Mouse (Mus musculus): ENCODE measurements around the gene Ccr1. TPM values are rescaled to one million over a fixed set of nuclear protein-coding genes. Genes with fewer than 3 reads are reported as not detected.

The Ccr1 gene
- total and polyA plus RNA-seq, 3 experiments = 1.6 to 4.9 (median 1.6) TPM

DNA sequence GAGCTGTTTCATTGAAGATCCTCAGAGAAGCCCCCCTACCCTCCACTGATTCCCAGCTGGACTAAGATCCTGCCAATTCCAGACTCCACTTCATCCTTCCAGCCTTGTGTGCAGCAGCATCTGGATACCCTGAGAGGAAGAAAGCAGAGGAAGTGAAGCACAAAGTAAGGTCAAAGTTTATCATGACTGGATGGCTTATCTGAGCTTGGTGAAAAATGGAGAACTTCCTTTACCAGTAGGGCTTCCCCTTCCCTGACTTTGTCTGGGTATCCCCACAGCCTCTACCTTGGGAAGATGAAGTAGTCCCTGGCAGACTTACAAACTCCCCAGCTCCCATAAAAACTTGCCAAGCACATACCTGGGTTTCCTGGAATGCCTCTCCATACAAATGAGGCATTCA, 27.9 kb downstream of the Ccr1 start:
- Histone ChIP-seq H3K27ac (ENCODE audit: insufficient read depth, low read depth) (peak overlapping the region; percentile 59; the same call in 1 of the 2 replicates), H3K36me3 (replicated peaks in 1 of 2; ENCODE audit: control insufficient read depth in 1 of 2, insufficient read depth in 1 of 2, low read length in 1 of 2) (no peaks in the 10 kb centered on the region), H3K9ac (ENCODE audit: insufficient read depth, low read depth) (no peak overlapping the region), H3K4me2 (ENCODE audit: insufficient read depth, low read depth, poor library complexity, severe bottlenecking) (no peak overlapping the region), H3K4me3 (replicated peaks in 1 of 3; ENCODE audit: low read depth in 2 of 3, low read length in 2 of 3, poor library complexity in 1 of 3) (no peak overlapping the region), H3K27me3 (replicated peaks) (no peaks in the 10 kb centered on the region), H3K9me3 (replicated peaks; ENCODE audit: low read length) (no peaks in the 10 kb centered on the region), H3K4me1 (ENCODE audit: control insufficient read depth in 1 of 2, insufficient read depth in 2 of 2) (peaks cover 28 to 64% of the 10 kb centered on the region in 2 experiments), H3K79me2 (replicated peaks; ENCODE audit: control insufficient read depth, extremely low read depth, insufficient read depth, poor library complexity, severe bottlenecking) (no peaks in the 10 kb centered on the region)
- TF ChIP-seq TCF12 (IDR thresholded peaks at IDR 0.05; ENCODE audit: low read depth, low read length) (no peak), ZC3H11A (IDR thresholded peaks at IDR 0.05; ENCODE audit: low read depth, low read length) (no peak), MAZ (IDR thresholded peaks at IDR 0.05; ENCODE audit: low read depth, low read length) (no peak), TBP (conservative IDR thresholded peaks at IDR 0.05; ENCODE audit: low read depth, low read length) (no peak), CTCF (conservative IDR thresholded peaks at IDR 0.05 in 1 of 2, IDR thresholded peaks at IDR 0.05 in 1 of 2; ENCODE audit: low read depth in 2 of 2, low read length in 2 of 2) (no peak), RAD21 (IDR thresholded peaks at IDR 0.05; ENCODE audit: low read depth, low read length) (no peak), POLR2A (IDR thresholded peaks at IDR 0.05; ENCODE audit: low read depth, low read length) (no peak), CHD2 (IDR thresholded peaks at IDR 0.05; ENCODE audit: low read length) (no peak), E2F4 (IDR thresholded peaks at IDR 0.05; ENCODE audit: insufficient replicate concordance, low read depth, low read length) (no peak), UBTF (IDR thresholded peaks at IDR 0.05; ENCODE audit: low read depth, low read length) (no peak), MYC (IDR thresholded peaks at IDR 0.05; ENCODE audit: low read depth, low read length) (no peak)
- no peak for DNase-seq (ENCODE audit: extremely low read depth)
- in situ Hi-C loops (cut with MboI; ENCODE audit: low pct_ligation_motif_present, low pct_unique_long_range_greater_than_20kb, low sequenced_read_pairs) = no loop called here
- dilution Hi-C loops (cut with MboI; ENCODE audit: extremely low pct_ligation_motif_present, extremely low pct_unique_long_range_greater_than_20kb, low sequenced_read_pairs) = no loop called here

DNA sequence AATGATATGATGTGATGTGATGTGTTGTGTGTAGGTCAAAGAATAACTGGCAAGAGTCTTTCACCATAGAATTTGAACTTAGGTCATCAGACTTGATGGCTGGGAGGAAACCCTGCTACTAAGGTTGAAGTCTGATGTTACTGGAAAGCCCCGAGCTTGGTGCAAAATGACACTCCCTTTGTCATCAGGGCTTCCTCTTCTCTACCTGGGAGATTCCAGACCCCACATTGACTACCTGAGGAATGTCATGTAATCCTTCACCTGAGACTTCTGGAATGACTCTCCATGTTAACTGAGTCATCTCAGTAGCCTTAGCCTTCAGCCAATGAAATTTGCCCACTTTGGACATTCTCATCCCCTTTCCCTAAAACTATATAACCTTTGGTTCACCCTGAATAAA, 28.3 kb downstream of the Ccr1 start:
- in situ Hi-C loops (cut with MboI; ENCODE audit: low pct_ligation_motif_present, low pct_unique_long_range_greater_than_20kb, low sequenced_read_pairs) = no loop called here
- no peak overlapping the region for H3K4me3 ChIP-seq (replicated peaks in 1 of 3; ENCODE audit: low read depth in 2 of 3, low read length in 2 of 3, poor library complexity in 1 of 3)
- H3K9me3 ChIP-seq (replicated peaks; ENCODE audit: low read length) = no peaks in the 10 kb centered on the region
- no peak overlapping the region for H3K9ac ChIP-seq (ENCODE audit: insufficient read depth, low read depth)
- H3K79me2 ChIP-seq (replicated peaks; ENCODE audit: control insufficient read depth, extremely low read depth, insufficient read depth, poor library complexity, severe bottlenecking) = no peaks in the 10 kb centered on the region
- DNase-seq (ENCODE audit: extremely low read depth) = peak; percentile 39
- no peaks in the 10 kb centered on the region for H3K36me3 ChIP-seq (replicated peaks in 1 of 2; ENCODE audit: control insufficient read depth in 1 of 2, insufficient read depth in 1 of 2, low read length in 1 of 2)
- peaks cover 28 to 69% of the 10 kb centered on the region in 2 experiments for H3K4me1 ChIP-seq (ENCODE audit: control insufficient read depth in 1 of 2, insufficient read depth in 2 of 2)
- H3K27ac ChIP-seq (ENCODE audit: insufficient read depth, low read depth) = peak overlapping the region; percentile 59; the same call in 1 of the 2 replicates
- dilution Hi-C loops (cut with MboI; ENCODE audit: extremely low pct_ligation_motif_present, extremely low pct_unique_long_range_greater_than_20kb, low sequenced_read_pairs) = no loop called here
- no peak overlapping the region for H3K4me2 ChIP-seq (ENCODE audit: insufficient read depth, low read depth, poor library complexity, severe bottlenecking)
- H3K27me3 ChIP-seq (replicated peaks) = no peaks in the 10 kb centered on the region
- TF ChIP-seq ZC3H11A (IDR thresholded peaks at IDR 0.05; ENCODE audit: low read depth, low read length) (no peak), CHD1 (IDR thresholded peaks at IDR 0.05; ENCODE audit: low read depth, low read length) (no peak), JUND (conservative IDR thresholded peaks at IDR 0.05; ENCODE audit: low read depth, low read length) (peak; percentile 50), CTCF (conservative IDR thresholded peaks at IDR 0.05 in 1 of 2, IDR thresholded peaks at IDR 0.05 in 1 of 2; ENCODE audit: low read depth in 2 of 2, low read length in 2 of 2) (no peak), SMC3 (IDR thresholded peaks at IDR 0.05; ENCODE audit: low read depth, low read length) (no peak), ELF1 (IDR thresholded peaks at IDR 0.05; ENCODE audit: low read depth, low read length) (no peak), USF1 (IDR thresholded peaks at IDR 0.05; ENCODE audit: low read depth, low read length) (no peak), RAD21 (IDR thresholded peaks at IDR 0.05; ENCODE audit: low read depth, low read length) (no peak), E2F4 (IDR thresholded peaks at IDR 0.05; ENCODE audit: insufficient replicate concordance, low read depth, low read length) (no peak), POLR2A (IDR thresholded peaks at IDR 0.05; ENCODE audit: low read depth, low read length) (no peak), IRF4 (IDR thresholded peaks at IDR 0.05; ENCODE audit: low read depth, low read length) (peak; percentile 88), PAX5 (IDR thresholded peaks at IDR 0.05; ENCODE audit: low read length) (no peak), CHD2 (IDR thresholded peaks at IDR 0.05; ENCODE audit: low read length) (no peak), GABPA (IDR thresholded peaks at IDR 0.05; ENCODE audit: insufficient replicate concordance, low read depth, low read length) (no peak), BHLHE40 (IDR thresholded peaks at IDR 0.05; ENCODE audit: low read depth, low read length) (no peak), ZNF384 (IDR thresholded peaks at IDR 0.05; ENCODE audit: low read depth, low read length) (no peak), RCOR1 (conservative IDR thresholded peaks at IDR 0.05; ENCODE audit: low read depth, low read length) (no peak), MAZ (IDR thresholded peaks at IDR 0.05; ENCODE audit: low read depth, low read length) (no peak), MAX (IDR thresholded peaks at IDR 0.05; ENCODE audit: low read length) (no peak), UBTF (IDR thresholded peaks at IDR 0.05; ENCODE audit: low read depth, low read length) (no peak), ETS1 (conservative IDR thresholded peaks at IDR 0.05; ENCODE audit: low read depth, low read length) (peak; percentile 72; the same call in 1 of the 2 replicates), MAFK (IDR thresholded peaks at IDR 0.05; ENCODE audit: insufficient replicate concordance, low read length) (no peak), HCFC1 (IDR thresholded peaks at IDR 0.05; ENCODE audit: low read depth, low read length) (no peak), ZMIZ1 (IDR thresholded peaks at IDR 0.05; ENCODE audit: low read depth, low read length) (no peak), POLR2AphosphoS2 (IDR thresholded peaks at IDR 0.05; ENCODE audit: low read depth, low read length) (no peak), SIN3A (IDR thresholded peaks at IDR 0.05; ENCODE audit: low read length) (no peak), KAT2A (IDR thresholded peaks at IDR 0.05; ENCODE audit: insufficient replicate concordance, low read length) (no peak), MYC (IDR thresholded peaks at IDR 0.05; ENCODE audit: low read depth, low read length) (no peak), JUN (IDR thresholded peaks at IDR 0.05; ENCODE audit: insufficient read depth, low read depth, low read length) (0 out of 2 replicates have a peak, but pooled peaks have one; percentile 11), TBP (conservative IDR thresholded peaks at IDR 0.05; ENCODE audit: low read depth, low read length) (no peak), TCF12 (IDR thresholded peaks at IDR 0.05; ENCODE audit: low read depth, low read length) (no peak)
